Mouse (Mus musculus) midbrain, embryonic 11.5 days (tissue): ENCODE data around the gene Mical1. TPM values are rescaled to one million over a fixed set of nuclear protein-coding genes. Genes with fewer than 3 reads are reported as not detected.

Source experiments
- ATAC-seq: fragments of 200-750 bp; cut with Nextera tagmentation; 2 replicates; pipeline ENCODE4 v1.8.0; 2017; ENCODE audit warnings: moderate TSS enrichment, moderate library complexity; ENCODE audit not compliant: low FRiP score
- DNase-seq: peaks from one replicate; pipeline ENCODE4 v3.0.0; 2015; ENCODE audit warnings: low spot score; ENCODE audit errors: missing footprints
- H3K27ac ChIP-seq: fragments of 300-500 bp; sonication (generic); 2 replicates; pipeline ENCODE4 v1.5.1; 2014; ENCODE audit warnings: low read depth, low read length
- H3K27me3 ChIP-seq: fragments of 300-500 bp; sonication (generic); 2 replicates; pipeline ENCODE4 v1.6.1; 2014; ENCODE audit warnings: mild to moderate bottlenecking, low read length, moderate library complexity, mixed read lengths; ENCODE audit not compliant: control insufficient read depth, insufficient read depth
- H3K36me3 ChIP-seq: fragments of 300-500 bp; sonication (generic); 2 replicates; pipeline ENCODE4 v1.6.1; 2014; ENCODE audit warnings: mild to moderate bottlenecking, low read length, moderate library complexity, mixed read lengths; ENCODE audit not compliant: control insufficient read depth, insufficient read depth
- H3K4me1 ChIP-seq: fragments of 300-500 bp; sonication (generic); 2 replicates; pipeline ENCODE4 v1.6.1; 2014; ENCODE audit warnings: low read length; ENCODE audit not compliant: control insufficient read depth, insufficient read depth
- H3K4me2 ChIP-seq: fragments of 300-500 bp; sonication (generic); 2 replicates; pipeline ENCODE4 v1.6.1; 2014; ENCODE audit warnings: mild to moderate bottlenecking, moderate library complexity
- H3K4me3 ChIP-seq: fragments of 300-500 bp; sonication (generic); 2 replicates; pipeline ENCODE4 v1.5.1; 2014; ENCODE audit warnings: low read depth, low read length
- H3K9ac ChIP-seq: fragments of 300-500 bp; sonication (generic); 2 replicates; pipeline ENCODE4 v1.6.1; 2014; ENCODE audit warnings: low read length
- H3K9me3 ChIP-seq: fragments of 300-500 bp; sonication (generic); 2 replicates; pipeline ENCODE4 v1.6.1; 2016; ENCODE audit warnings: low read length; ENCODE audit not compliant: control insufficient read depth
- WGBS: fragments of 180-500 bp; shearing (Covaris S2); extraction: QIAGEN DNeasy Blood & Tissue Kit; methylation state at CpG from one replicate; pipeline ENCODE4 v1.1.7; 2014; 5-methylcytosine and 5-hydroxymethylcytosine counted together
- polyA plus RNA-seq: library from polyadenylated mRNA; unstranded; fragments of >200 nt; fragmentation: Nextera tagmentation; extraction: Ambion mirVana; gene quantifications from 2 replicates; pipeline ENCODE4 v1.2.1, GENCODE M21; 2014

The Mical1 gene
- polyA plus RNA-seq, 1 experiment from 2014 or later: 34.0 TPM

DNA sequence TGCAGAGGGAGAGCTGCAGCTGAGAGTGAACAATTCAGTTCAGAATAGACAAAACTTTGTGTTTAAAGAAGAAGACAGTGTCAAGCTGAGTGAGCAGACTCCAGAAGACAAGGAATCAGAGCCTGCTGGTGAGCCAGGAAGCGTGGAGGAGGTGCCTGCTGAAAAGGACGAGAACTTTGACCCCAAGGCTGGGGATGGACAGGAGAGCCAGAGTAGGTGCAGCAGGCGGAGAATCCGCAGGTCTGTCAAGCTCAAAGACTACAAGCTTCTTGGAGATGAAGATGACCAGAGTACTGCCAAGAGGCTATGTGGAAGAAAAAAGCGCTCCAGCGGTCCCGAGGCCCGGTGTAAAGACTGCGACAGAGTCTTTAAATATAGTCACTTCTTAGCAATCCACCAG lies 24.5 kb upstream of the Mical1 start:
- H3K27ac ChIP-seq: no peak overlapping the region
- H3K36me3 ChIP-seq: peaks cover 4% of the 10 kb centered on the region; the same call in 1 of the 2 replicates
- no peaks in the 10 kb centered on the region for H3K27me3 ChIP-seq
- no peaks in the 10 kb centered on the region for H3K9me3 ChIP-seq
- no peak overlapping the region for H3K4me3 ChIP-seq
- ATAC-seq (no peak), DNase-seq (no peak)
- WGBS: 96% methylated on average over 9 of the region's 9 CpGs
- H3K4me1 ChIP-seq: peaks cover 8% of the 10 kb centered on the region; the same call in 1 of the 2 replicates
- H3K4me2 ChIP-seq: no peak overlapping the region
- H3K9ac ChIP-seq: no peak overlapping the region

DNA sequence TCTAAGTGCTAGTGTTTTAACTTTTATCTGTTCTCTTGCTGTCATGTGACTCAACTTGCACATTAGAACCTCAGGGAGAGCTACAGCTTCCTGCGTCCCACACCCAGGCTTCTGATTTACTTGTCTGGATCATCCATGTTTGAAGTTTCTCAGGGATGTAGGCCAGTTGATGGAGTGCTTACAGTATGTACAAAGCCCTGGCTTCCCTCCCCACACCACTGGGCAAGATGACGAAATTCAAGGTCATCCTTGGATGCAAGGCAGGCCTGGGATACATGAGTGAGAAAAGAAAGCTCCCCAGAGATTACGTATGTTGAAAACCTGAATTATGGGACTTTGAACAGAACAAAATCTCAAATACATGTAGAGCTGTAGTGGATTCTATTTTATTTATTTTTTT lies 23.3 kb upstream of the Mical1 start:
- H3K4me1 ChIP-seq: peaks cover 8% of the 10 kb centered on the region; the same call in 1 of the 2 replicates
- no peaks in the 10 kb centered on the region for H3K27me3 ChIP-seq
- H3K9ac ChIP-seq: no peak overlapping the region
- H3K4me3 ChIP-seq: no peak overlapping the region
- H3K27ac ChIP-seq: no peak overlapping the region
- no peak overlapping the region for H3K4me2 ChIP-seq
- no peaks in the 10 kb centered on the region for H3K9me3 ChIP-seq
- peaks cover 4% of the 10 kb centered on the region; the same call in 1 of the 2 replicates for H3K36me3 ChIP-seq
- WGBS: 88% methylated on average over 3 of the region's 3 CpGs
- DNase-seq: no peak
- ATAC-seq: no peak

DNA sequence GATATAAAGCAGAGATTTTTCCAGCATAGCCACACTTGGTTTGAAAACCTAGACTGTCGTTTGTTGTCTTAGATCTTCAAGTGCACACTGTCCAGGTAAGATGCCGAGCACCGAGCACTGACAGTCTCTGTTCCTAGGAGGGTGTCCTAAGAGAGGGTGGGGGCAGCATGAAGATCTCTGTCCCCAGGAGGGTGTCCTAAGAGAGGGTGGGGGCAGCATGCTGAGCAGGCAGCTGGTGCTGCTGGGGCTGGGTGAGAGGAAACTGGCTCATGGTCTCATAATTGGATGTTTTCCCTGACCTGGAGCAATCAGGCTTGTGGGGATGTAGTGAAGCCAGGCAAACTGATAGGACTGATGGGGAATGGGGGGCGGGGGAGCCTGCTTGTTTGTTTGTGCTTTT lies 16.1 kb upstream of the Mical1 start:
- Histone ChIP-seq H3K4me2 (no peak overlapping the region), H3K27me3 (no peaks in the 10 kb centered on the region), H3K36me3 (peaks cover 7% of the 10 kb centered on the region), H3K27ac (no peak overlapping the region), H3K9ac (no peak overlapping the region), H3K4me3 (no peak overlapping the region), H3K4me1 (no peaks in the 10 kb centered on the region), H3K9me3 (no peaks in the 10 kb centered on the region)
- no peak for ATAC-seq
- peak; percentile 39 for DNase-seq
- 77% methylated on average over 4 of the region's 4 CpGs for WGBS

DNA sequence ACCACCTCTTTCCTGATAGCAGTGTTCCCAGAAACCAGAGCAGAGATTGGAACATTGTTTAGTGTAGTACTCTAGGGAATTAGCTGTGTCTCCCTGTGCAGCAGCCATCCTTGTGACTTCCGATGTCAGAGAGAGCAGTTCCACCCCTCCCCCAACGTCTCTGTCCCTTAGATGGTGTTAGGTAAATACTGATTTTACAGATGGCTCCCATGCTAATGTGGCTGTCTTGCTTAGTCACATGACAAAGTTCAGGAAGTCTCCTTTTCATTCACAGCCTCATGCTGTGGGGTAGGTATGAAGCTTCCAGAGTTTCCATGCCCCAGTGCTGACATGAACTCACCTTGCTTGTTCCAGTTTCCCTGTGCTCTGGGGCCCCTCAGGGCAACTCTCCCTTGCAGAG lies 15.6 kb upstream of the Mical1 start:
- no peak for ATAC-seq

DNA sequence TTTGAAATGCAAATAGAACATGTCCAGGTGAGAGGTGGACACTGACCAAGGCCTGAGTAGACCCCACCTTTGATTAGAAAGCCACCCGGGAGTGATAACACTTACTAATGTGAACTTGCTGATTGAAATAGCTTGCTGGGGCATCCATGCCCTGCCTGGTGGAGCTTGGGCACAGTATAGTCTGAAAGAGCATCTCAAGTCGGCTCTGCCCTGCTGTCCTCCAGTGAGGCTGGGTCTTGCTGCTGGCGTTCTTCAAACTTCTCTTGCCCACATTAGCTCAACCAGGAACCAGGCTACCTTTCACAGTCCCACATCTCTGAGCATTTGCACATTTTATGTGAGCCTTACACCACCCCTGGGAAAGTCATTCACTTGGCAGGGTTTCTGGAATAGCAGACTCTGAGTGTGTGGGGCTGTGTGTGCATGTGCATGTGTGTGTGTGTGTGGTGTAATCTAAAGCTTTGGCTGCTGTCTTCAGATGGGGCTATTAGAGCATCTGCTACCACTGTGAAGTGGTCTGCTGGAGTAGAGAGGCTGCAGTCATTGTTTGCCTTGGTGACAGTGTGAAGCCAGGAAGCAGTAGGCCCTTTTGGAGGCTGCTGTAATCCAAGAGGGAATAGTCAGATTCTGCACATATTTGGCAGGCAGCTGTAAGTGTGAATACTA lies 14.9 kb upstream of the Mical1 start:
- WGBS: 97% methylated on average over 3 of the region's 3 CpGs
- H3K9ac ChIP-seq: no peak overlapping the region
- H3K9me3 ChIP-seq: no peaks in the 10 kb centered on the region
- peaks cover 9% of the 10 kb centered on the region for H3K36me3 ChIP-seq
- no peak overlapping the region for H3K4me3 ChIP-seq
- H3K4me2 ChIP-seq: no peak overlapping the region
- DNase-seq: peak; percentile 60
- no peaks in the 10 kb centered on the region for H3K4me1 ChIP-seq
- no peak overlapping the region for H3K27ac ChIP-seq
- ATAC-seq: no peak
- no peaks in the 10 kb centered on the region for H3K27me3 ChIP-seq

More for the DNA sequence above, 15.6 kb upstream of the Mical1 start:
- DNase-seq: peak; percentile 12
- 35% methylated on average over 2 of the region's 2 CpGs for WGBS
- peaks cover 9% of the 10 kb centered on the region for H3K36me3 ChIP-seq
- no peak overlapping the region for H3K4me3 ChIP-seq
- no peak overlapping the region for H3K27ac ChIP-seq
- H3K9me3 ChIP-seq: no peaks in the 10 kb centered on the region
- H3K4me2 ChIP-seq: no peak overlapping the region
- no peaks in the 10 kb centered on the region for H3K4me1 ChIP-seq
- H3K9ac ChIP-seq: no peak overlapping the region
- H3K27me3 ChIP-seq: no peaks in the 10 kb centered on the region

DNA sequence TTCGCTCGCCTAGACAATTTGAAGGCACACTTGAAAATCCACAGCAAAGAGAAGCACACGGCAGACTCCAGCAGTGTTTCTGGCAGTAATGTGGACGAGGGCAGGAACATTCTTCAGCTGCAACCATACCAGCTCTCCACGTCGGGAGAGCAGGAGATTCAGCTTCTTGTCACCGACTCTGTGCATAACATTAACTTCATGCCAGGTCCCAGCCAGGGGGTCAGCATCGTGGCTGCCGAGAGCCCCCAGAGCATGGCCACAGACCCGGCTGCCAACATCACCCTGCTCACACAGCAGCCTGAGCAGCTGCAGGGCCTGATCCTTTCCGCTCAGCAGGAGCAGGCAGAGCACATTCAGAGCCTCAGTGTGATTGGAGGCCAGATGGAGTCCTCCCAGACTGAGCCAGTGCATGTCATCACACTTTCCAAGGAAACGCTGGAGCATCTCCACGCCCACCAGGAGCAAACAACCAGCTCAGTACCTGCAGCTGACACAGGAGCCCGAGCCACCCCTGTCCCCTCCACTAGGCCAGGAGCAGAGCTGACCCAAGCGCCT lies 11.6 kb upstream of the Mical1 start:
- H3K36me3 ChIP-seq: peaks cover 5% of the 10 kb centered on the region; the same call in 1 of the 2 replicates
- WGBS: 33% methylated on average over 15 of the region's 15 CpGs
- no peak for ATAC-seq

DNA sequence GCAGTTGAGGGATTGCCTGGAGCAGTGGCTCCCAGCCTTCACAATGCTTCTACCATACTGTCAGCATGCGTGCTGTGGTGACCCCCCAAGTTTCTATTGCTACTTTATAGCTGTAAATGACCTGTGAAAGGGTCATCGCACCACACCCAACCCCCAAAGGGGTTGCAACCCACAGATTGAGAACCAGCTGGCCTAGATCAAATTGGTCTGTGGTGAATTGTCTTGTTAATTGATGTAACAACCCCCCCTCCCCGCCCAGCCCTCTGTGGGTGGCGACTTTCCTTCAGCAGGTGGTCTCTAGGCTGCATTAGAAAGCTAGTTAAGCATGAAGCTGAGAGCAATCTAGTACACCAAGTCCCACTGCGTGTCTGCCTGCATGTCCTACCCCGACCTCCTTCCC lies 8.8 kb upstream of the Mical1 start:
- DNase-seq (peak; percentile 65), ATAC-seq (no peak)
- WGBS: 30% methylated on average over 6 of the region's 6 CpGs
- Histone ChIP-seq H3K36me3 (peaks cover 5% of the 10 kb centered on the region; the same call in 1 of the 2 replicates), H3K27me3 (no peaks in the 10 kb centered on the region), H3K27ac (no peak overlapping the region), H3K9me3 (no peaks in the 10 kb centered on the region), H3K4me3 (no peak overlapping the region), H3K9ac (no peak overlapping the region), H3K4me1 (no peaks in the 10 kb centered on the region), H3K4me2 (no peak overlapping the region)

More for the DNA sequence above, 11.6 kb upstream of the Mical1 start:
- no peaks in the 10 kb centered on the region for H3K9me3 ChIP-seq
- peak; percentile 57 for DNase-seq
- H3K4me3 ChIP-seq: no peak overlapping the region
- no peak overlapping the region for H3K9ac ChIP-seq
- no peaks in the 10 kb centered on the region for H3K4me1 ChIP-seq
- no peak overlapping the region for H3K27ac ChIP-seq
- H3K4me2 ChIP-seq: no peak overlapping the region
- no peaks in the 10 kb centered on the region for H3K27me3 ChIP-seq

DNA sequence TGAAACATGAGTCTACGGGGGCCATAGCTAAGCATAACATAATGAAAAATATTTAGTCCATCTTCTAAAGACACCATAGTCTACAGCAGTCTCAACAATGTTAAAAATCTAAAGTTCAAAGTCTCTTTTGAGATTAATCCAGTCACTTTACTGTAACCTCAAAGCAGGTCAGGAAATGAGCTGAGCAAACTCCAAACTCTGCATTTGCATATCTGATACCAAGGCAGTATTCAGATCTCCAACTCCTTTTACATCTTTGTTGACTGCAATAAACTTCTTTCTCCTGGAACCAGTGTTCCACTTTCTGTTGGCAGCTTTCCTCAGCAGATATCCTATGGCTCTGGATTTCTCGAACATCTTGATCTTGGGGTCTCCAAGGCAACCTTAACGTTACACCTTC lies 5.4 kb upstream of the Mical1 start:
- no peaks in the 10 kb centered on the region for H3K36me3 ChIP-seq
- no peak overlapping the region for H3K27ac ChIP-seq
- peaks cover under 1% of the 10 kb centered on the region for H3K4me1 ChIP-seq
- H3K4me3 ChIP-seq: no peak overlapping the region
- H3K9ac ChIP-seq: no peak overlapping the region
- no peak overlapping the region for H3K4me2 ChIP-seq
- 84% methylated on average over 3 of the region's 3 CpGs for WGBS
- H3K27me3 ChIP-seq: no peaks in the 10 kb centered on the region
- ATAC-seq (no peak), DNase-seq (no peak)
- no peaks in the 10 kb centered on the region for H3K9me3 ChIP-seq

DNA sequence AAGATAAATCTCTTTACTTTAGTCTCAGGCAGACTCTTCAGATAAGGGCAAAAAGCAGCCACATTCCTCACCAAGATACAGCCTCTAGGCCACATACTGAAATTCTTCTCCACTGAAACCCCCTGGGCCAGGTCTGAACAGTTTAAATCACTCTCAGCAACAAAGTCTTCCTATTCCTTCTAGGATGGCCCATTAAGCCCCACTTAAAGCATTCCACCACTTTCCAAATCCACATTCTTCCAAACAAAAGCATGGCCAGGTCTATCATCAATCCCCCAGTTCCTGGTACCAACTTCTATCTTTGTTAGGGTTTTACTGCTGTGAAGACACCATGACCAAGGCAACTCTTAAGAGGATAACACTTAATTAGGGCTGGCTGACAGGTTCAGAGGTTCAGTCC lies 3.6 kb upstream of the Mical1 start:
- Histone ChIP-seq H3K4me2 (no peak overlapping the region), H3K27ac (no peak overlapping the region), H3K4me3 (no peak overlapping the region), H3K36me3 (no peaks in the 10 kb centered on the region), H3K9ac (no peak overlapping the region), H3K27me3 (no peaks in the 10 kb centered on the region), H3K9me3 (no peaks in the 10 kb centered on the region), H3K4me1 (peaks cover 11% of the 10 kb centered on the region)
- DNase-seq (no peak), ATAC-seq (no peak)
